Mouse (Mus musculus): Measurements from ENCODE around the gene Ntpcr. TPM values are rescaled to one million over a fixed set of nuclear protein-coding genes. Genes with fewer than 3 reads are reported as not detected.

The Ntpcr gene
- polyA plus RNA-seq, 1 experiment: 27.9 TPM

DNA sequence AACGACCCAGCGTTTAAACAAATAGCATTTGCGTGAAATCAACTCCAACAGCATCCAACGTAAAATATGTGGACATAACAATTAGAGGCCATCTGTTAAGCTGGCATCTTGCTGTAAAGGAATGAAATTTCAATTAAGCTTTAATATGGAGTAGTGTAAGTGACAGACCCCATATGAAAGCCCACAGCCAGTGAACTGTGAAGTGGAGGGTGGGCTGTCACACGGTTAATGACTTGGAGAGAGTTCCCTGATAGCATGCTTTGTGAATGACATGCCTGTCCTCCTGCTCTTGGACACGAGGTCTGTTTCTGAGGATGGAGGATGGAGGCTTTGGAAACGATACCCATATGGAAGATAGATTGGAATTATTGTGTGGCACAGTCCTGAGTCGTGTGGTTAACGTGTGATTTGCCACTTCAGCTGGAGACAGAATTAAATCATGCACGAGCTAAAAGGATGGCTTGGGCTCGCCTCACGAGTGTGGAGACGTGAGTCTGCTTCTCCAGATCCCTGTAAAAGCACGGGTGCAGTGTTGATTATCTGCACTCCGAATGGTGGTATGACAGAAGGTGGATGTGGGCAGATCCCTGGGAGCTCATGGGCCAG is 26.8 kb upstream of the Ntpcr start:
- DNase-seq (ENCODE audit: low read depth): peak; percentile 87
- TF ChIP-seq CTCF (IDR thresholded peaks at IDR 0.05; ENCODE audit: borderline replicate concordance, extremely low read depth, insufficient read depth, insufficient read length): no peak

- no peak for DNase-seq (ENCODE audit: low read depth)
- TF ChIP-seq CTCF (IDR thresholded peaks at IDR 0.05; ENCODE audit: borderline replicate concordance, extremely low read depth, insufficient read depth, insufficient read length) (no peak), POLR2A (IDR thresholded peaks at IDR 0.05; ENCODE audit: borderline replicate concordance, extremely low read depth, insufficient read depth, insufficient read length, poor library complexity, severe bottlenecking) (no peak)
These were observed 25.3 kb upstream of the Ntpcr start for GRCm38 (mm10) chr8:125704434-125704833.

DNA sequence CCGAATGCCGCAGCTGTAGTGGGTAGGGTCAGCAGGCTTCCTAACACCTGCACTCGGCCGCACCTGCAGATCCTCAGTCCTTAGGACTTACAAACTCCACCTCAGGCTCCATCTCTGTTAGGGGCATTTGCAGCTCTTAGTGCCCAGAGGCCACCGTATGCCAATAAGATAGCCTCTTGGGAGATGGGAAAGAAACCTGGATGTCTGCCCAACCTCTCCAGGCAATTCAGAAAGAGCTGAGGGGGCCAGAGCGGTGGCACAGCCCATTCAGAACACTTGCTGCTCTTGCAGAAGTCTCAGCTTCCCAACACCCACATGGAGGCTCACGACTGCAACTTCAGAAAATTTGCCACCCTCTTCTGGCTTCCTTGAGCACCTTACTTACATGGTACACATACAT is 23.9 kb upstream of the Ntpcr start:
- TF ChIP-seq POLR2A (IDR thresholded peaks at IDR 0.05; ENCODE audit: borderline replicate concordance, extremely low read depth, insufficient read depth, insufficient read length, poor library complexity, severe bottlenecking): no peak
- no peak for TF ChIP-seq CTCF (IDR thresholded peaks at IDR 0.05; ENCODE audit: borderline replicate concordance, extremely low read depth, insufficient read depth, insufficient read length)
- DNase-seq (ENCODE audit: low read depth): peak; percentile 51

GRCm38 (mm10) chr8:125709171-125709570 is 20.6 kb upstream of the Ntpcr start:
- DNase-seq (ENCODE audit: low read depth): no peak
- no peak for TF ChIP-seq CTCF (IDR thresholded peaks at IDR 0.05; ENCODE audit: borderline replicate concordance, extremely low read depth, insufficient read depth, insufficient read length)
- TF ChIP-seq POLR2A (IDR thresholded peaks at IDR 0.05; ENCODE audit: borderline replicate concordance, extremely low read depth, insufficient read depth, insufficient read length, poor library complexity, severe bottlenecking): no peak

DNA sequence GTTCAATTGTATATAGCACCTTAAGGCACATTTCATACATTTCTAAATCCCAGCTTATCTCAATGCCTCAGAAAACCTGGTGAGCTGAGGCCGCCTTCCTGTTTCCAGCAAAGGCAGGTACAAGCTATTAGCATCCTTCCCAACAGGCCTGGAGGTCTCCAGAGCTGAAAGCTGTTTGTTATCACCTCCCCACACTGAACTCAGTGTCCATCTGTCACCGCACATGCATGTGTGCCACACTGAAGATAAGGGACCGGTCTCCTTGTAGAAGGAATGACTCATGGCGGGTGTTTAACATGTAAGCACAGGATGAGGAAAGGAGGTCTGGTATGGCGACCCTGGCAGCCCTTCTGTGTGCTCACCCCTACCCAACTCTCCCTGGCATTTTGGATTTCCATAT is 18.2 kb upstream of the Ntpcr start:
- no peak for DNase-seq (ENCODE audit: low read depth)
- TF ChIP-seq POLR2A (IDR thresholded peaks at IDR 0.05; ENCODE audit: borderline replicate concordance, extremely low read depth, insufficient read depth, insufficient read length, poor library complexity, severe bottlenecking): no peak
- no peak for TF ChIP-seq CTCF (IDR thresholded peaks at IDR 0.05; ENCODE audit: borderline replicate concordance, extremely low read depth, insufficient read depth, insufficient read length)

DNA sequence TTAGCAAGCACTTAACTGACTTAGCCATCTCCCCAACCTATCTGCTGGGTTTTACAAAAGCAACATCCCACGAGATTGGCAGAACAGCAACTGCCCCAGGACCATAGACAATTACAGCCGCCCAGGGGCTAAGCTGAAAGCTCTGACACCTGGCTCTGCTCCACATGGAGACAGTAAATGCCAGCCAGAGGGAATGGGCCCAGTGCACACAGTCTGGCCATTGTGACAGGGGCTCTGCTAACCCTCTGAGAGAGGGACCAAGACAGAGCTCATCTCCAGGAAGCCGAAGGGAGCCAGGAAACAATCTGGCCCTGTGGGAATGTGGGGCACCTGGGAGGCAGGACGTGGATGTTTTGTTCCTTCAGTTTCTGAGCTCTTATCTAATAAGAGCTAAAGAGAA is 13.6 kb upstream of the Ntpcr start:
- TF ChIP-seq CTCF (IDR thresholded peaks at IDR 0.05; ENCODE audit: borderline replicate concordance, extremely low read depth, insufficient read depth, insufficient read length) (no peak), POLR2A (IDR thresholded peaks at IDR 0.05; ENCODE audit: borderline replicate concordance, extremely low read depth, insufficient read depth, insufficient read length, poor library complexity, severe bottlenecking) (no peak)
- peak; percentile 52 for DNase-seq (ENCODE audit: low read depth)

GRCm38 (mm10) chr8:125716613-125717012 is 13.2 kb upstream of the Ntpcr start:
- TF ChIP-seq POLR2A (IDR thresholded peaks at IDR 0.05; ENCODE audit: borderline replicate concordance, extremely low read depth, insufficient read depth, insufficient read length, poor library complexity, severe bottlenecking) (no peak), CTCF (IDR thresholded peaks at IDR 0.05; ENCODE audit: borderline replicate concordance, extremely low read depth, insufficient read depth, insufficient read length) (no peak)
- DNase-seq (ENCODE audit: low read depth): peak; percentile 57

GRCm38 (mm10) chr8:125718914-125719313 is 10.8 kb upstream of the Ntpcr start:
- no peak for TF ChIP-seq POLR2A (IDR thresholded peaks at IDR 0.05; ENCODE audit: borderline replicate concordance, extremely low read depth, insufficient read depth, insufficient read length, poor library complexity, severe bottlenecking)
- TF ChIP-seq CTCF (IDR thresholded peaks at IDR 0.05; ENCODE audit: borderline replicate concordance, extremely low read depth, insufficient read depth, insufficient read length): peak; percentile 41; the same call in 1 of the 2 replicates
- no peak for DNase-seq (ENCODE audit: low read depth)

GRCm38 (mm10) chr8:125722675-125723074 is 7.1 kb upstream of the Ntpcr start:
- no peak for DNase-seq (ENCODE audit: low read depth)
- TF ChIP-seq POLR2A (IDR thresholded peaks at IDR 0.05; ENCODE audit: borderline replicate concordance, extremely low read depth, insufficient read depth, insufficient read length, poor library complexity, severe bottlenecking) (no peak), CTCF (IDR thresholded peaks at IDR 0.05; ENCODE audit: borderline replicate concordance, extremely low read depth, insufficient read depth, insufficient read length) (no peak)

GRCm38 (mm10) chr8:125723437-125723836 is 6.3 kb upstream of the Ntpcr start:
- no peak for TF ChIP-seq CTCF (IDR thresholded peaks at IDR 0.05; ENCODE audit: borderline replicate concordance, extremely low read depth, insufficient read depth, insufficient read length)
- no peak for DNase-seq (ENCODE audit: low read depth)

GRCm38 (mm10) chr8:125725037-125725820 is 4.5 kb upstream of the Ntpcr start:
- TF ChIP-seq POLR2A (IDR thresholded peaks at IDR 0.05; ENCODE audit: borderline replicate concordance, extremely low read depth, insufficient read depth, insufficient read length, poor library complexity, severe bottlenecking) (no peak), CTCF (IDR thresholded peaks at IDR 0.05; ENCODE audit: borderline replicate concordance, extremely low read depth, insufficient read depth, insufficient read length) (no peak)

DNA sequence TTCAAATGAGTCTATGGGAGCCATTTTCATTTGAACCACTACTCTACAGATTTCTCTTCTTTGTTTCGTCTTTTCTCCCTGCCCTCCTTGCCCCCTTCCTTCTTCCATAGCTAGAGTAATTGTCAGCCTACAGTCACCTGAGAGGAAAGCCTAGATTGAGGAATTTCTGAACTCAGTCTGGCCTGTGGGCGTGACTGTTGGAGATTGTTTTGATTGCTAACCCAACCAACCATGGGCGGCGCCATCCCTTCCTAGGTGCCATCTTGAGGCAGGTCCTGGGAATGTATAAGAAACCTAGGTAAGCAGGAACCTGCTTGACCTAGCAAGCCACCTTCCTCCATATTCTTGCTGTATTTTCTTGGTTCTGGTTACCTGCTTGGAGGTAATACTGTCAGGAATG is 3.6 kb upstream of the Ntpcr start:
- no peak for TF ChIP-seq CTCF (IDR thresholded peaks at IDR 0.05; ENCODE audit: borderline replicate concordance, extremely low read depth, insufficient read depth, insufficient read length)
- no peak for TF ChIP-seq POLR2A (IDR thresholded peaks at IDR 0.05; ENCODE audit: borderline replicate concordance, extremely low read depth, insufficient read depth, insufficient read length, poor library complexity, severe bottlenecking)
- DNase-seq (ENCODE audit: low read depth): no peak

More at GRCm38 (mm10) chr8:125725037-125725820, 4.5 kb upstream of the Ntpcr start:
- no peak for DNase-seq (ENCODE audit: low read depth)

Data from brain, embryonic 14.5 days (tissue).